Mouse (Mus musculus): Measurements from ENCODE around the gene Ptprs. TPM values are rescaled to one million over a fixed set of nuclear protein-coding genes. Genes with fewer than 3 reads are reported as not detected.

The Ptprs gene
- polyA plus RNA-seq, 1 experiment from 2014 or later, result 174 TPM

- Histone ChIP-seq H3K9me3 (ENCODE audit: control insufficient read depth, low read length) (no peaks in the 10 kb centered on the region), H3K9ac (ENCODE audit: low read length) (peak overlapping the region; percentile 51), H3K4me2 (ENCODE audit: low read depth) (peak overlapping the region; percentile 84), H3K4me1 (ENCODE audit: control insufficient read depth, insufficient read depth, low read length) (peaks cover 10% of the 10 kb centered on the region; the same call in 1 of the 2 replicates), H3K36me3 (ENCODE audit: control insufficient read depth, insufficient read depth, low read length) (peaks cover 31% of the 10 kb centered on the region), H3K27me3 (ENCODE audit: control insufficient read depth, insufficient read depth, low read length) (no peaks in the 10 kb centered on the region), H3K4me3 (ENCODE audit: low read depth, low read length) (peak overlapping the region; percentile 42), H3K27ac (ENCODE audit: low read depth, low read length) (0 out of 2 replicates have a peak overlapping the region, but pooled peaks have one; percentile 34)
- 9% methylated on average over 73 of the region's 77 CpGs for WGBS
- DNase-seq (ENCODE audit: low spot score) (peak; percentile 69), ATAC-seq (ENCODE audit: insufficient read depth, low FRiP score, low TSS enrichment) (peak; percentile 64)
Observed at GRCm38 (mm10) chr17:56424726-56425583, 51.3 kb downstream of the Ptprs start.

DNA sequence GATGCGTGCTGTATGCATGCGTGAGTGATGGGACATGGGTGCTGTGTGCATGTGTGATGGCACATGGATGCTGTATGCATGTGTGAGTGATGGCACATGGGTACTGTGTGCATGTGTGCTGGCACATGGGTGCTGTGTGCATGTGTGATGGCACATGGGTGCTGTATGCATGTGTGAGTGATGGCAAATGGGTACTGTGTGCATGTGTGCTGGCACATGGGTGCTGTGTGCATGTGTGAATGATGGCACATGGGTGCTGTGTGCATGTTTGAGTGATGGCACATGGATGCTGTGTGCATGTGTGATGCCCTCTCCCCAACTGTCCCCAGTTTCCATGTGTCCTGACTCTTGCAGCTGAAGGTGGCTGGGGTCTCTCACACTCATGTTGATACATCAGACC lies 56.3 kb downstream of the Ptprs start:
- no peak overlapping the region for H3K9ac ChIP-seq (ENCODE audit: low read length)
- H3K27ac ChIP-seq (ENCODE audit: low read depth, low read length), result no peak overlapping the region
- peaks cover 63% of the 10 kb centered on the region for H3K36me3 ChIP-seq (ENCODE audit: control insufficient read depth, insufficient read depth, low read length)
- H3K4me1 ChIP-seq (ENCODE audit: control insufficient read depth, insufficient read depth, low read length), result peaks cover under 1% of the 10 kb centered on the region; the same call in 1 of the 2 replicates
- no peaks in the 10 kb centered on the region for H3K27me3 ChIP-seq (ENCODE audit: control insufficient read depth, insufficient read depth, low read length)
- 94% methylated on average over 2 of the region's 2 CpGs for WGBS
- DNase-seq (ENCODE audit: low spot score), result no peak
- no peak overlapping the region for H3K4me3 ChIP-seq (ENCODE audit: low read depth, low read length)
- ATAC-seq (ENCODE audit: insufficient read depth, low FRiP score, low TSS enrichment), result no peak
- H3K4me2 ChIP-seq (ENCODE audit: low read depth), result no peak overlapping the region
- H3K9me3 ChIP-seq (ENCODE audit: control insufficient read depth, low read length), result no peaks in the 10 kb centered on the region

- Histone ChIP-seq H3K36me3 (ENCODE audit: control insufficient read depth, insufficient read depth, low read length) (peaks cover 61% of the 10 kb centered on the region), H3K27me3 (ENCODE audit: control insufficient read depth, insufficient read depth, low read length) (no peaks in the 10 kb centered on the region), H3K4me2 (ENCODE audit: low read depth) (no peak overlapping the region), H3K9ac (ENCODE audit: low read length) (no peak overlapping the region), H3K4me3 (ENCODE audit: low read depth, low read length) (no peak overlapping the region), H3K9me3 (ENCODE audit: control insufficient read depth, low read length) (no peaks in the 10 kb centered on the region), H3K4me1 (ENCODE audit: control insufficient read depth, insufficient read depth, low read length) (no peaks in the 10 kb centered on the region), H3K27ac (ENCODE audit: low read depth, low read length) (no peak overlapping the region)
- ATAC-seq (ENCODE audit: insufficient read depth, low FRiP score, low TSS enrichment) (no peak), DNase-seq (ENCODE audit: low spot score) (no peak)
- 93% methylated on average over 12 of the region's 12 CpGs for WGBS
Observed at GRCm38 (mm10) chr17:56418304-56418703, 58.0 kb downstream of the Ptprs start.

DNA sequence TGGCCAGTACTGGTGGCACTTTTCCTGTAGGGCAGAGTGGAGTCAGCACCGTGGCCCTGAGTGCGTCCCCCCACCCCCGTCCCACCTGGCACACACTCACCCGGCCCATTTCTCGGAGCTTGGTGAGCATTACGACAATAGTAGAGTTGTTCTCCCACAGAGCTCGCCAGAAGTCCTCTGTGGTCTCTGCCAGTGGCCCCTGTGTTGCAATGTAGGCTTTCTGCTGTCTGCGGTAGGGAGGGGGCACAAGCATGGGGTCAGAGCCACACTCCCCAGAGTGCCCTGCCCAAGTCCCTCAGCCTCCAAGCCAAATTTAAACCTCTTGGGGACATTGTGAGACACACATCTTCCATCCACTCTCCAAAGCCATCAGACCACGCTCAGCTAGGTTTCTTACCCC lies 61.5 kb downstream of the Ptprs start:
- Histone ChIP-seq H3K4me3 (ENCODE audit: low read depth, low read length) (no peak overlapping the region), H3K27ac (ENCODE audit: low read depth, low read length) (no peak overlapping the region), H3K9ac (ENCODE audit: low read length) (no peak overlapping the region), H3K4me2 (ENCODE audit: low read depth) (no peak overlapping the region), H3K4me1 (ENCODE audit: control insufficient read depth, insufficient read depth, low read length) (no peaks in the 10 kb centered on the region), H3K9me3 (ENCODE audit: control insufficient read depth, low read length) (no peaks in the 10 kb centered on the region), H3K36me3 (ENCODE audit: control insufficient read depth, insufficient read depth, low read length) (peaks cover 60% of the 10 kb centered on the region), H3K27me3 (ENCODE audit: control insufficient read depth, insufficient read depth, low read length) (no peaks in the 10 kb centered on the region)
- 96% methylated on average over 9 of the region's 9 CpGs for WGBS
- DNase-seq (ENCODE audit: low spot score) (no peak), ATAC-seq (ENCODE audit: insufficient read depth, low FRiP score, low TSS enrichment) (no peak)

- no peak overlapping the region for H3K9ac ChIP-seq (ENCODE audit: low read length)
- H3K4me2 ChIP-seq (ENCODE audit: low read depth), result no peak overlapping the region
- H3K4me3 ChIP-seq (ENCODE audit: low read depth, low read length), result no peak overlapping the region
- no peaks in the 10 kb centered on the region for H3K4me1 ChIP-seq (ENCODE audit: control insufficient read depth, insufficient read depth, low read length)
- no peaks in the 10 kb centered on the region for H3K27me3 ChIP-seq (ENCODE audit: control insufficient read depth, insufficient read depth, low read length)
- peaks cover 46% of the 10 kb centered on the region for H3K36me3 ChIP-seq (ENCODE audit: control insufficient read depth, insufficient read depth, low read length)
- no peaks in the 10 kb centered on the region for H3K9me3 ChIP-seq (ENCODE audit: control insufficient read depth, low read length)
- no peak for DNase-seq (ENCODE audit: low spot score)
- H3K27ac ChIP-seq (ENCODE audit: low read depth, low read length), result no peak overlapping the region
- 83% methylated on average over 13 of the region's 13 CpGs for WGBS
- no peak for ATAC-seq (ENCODE audit: insufficient read depth, low FRiP score, low TSS enrichment)
Observed at GRCm38 (mm10) chr17:56413113-56413512, 63.2 kb downstream of the Ptprs start.

DNA sequence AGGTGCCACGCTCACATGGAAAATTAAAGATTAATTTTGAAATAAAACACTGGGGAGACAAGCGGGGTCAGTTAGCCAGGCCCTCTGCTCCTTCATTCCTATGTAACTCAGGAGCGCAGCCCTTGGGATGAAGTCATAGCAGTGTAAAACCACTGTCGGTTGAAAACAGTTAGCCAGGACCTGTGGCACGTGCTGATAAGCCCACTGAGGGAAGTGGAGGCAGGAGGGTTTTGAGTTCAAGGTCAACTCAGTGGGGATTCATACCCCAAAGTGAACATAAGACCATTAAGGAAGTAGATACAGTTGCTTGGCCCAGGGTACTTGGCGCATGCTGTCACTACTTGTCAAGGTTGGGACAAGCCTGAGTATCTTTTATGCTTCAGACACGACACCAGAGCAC lies 64.8 kb downstream of the Ptprs start:
- no peak for DNase-seq (ENCODE audit: low spot score)
- Histone ChIP-seq H3K9ac (ENCODE audit: low read length) (no peak overlapping the region), H3K4me1 (ENCODE audit: control insufficient read depth, insufficient read depth, low read length) (peaks cover 4% of the 10 kb centered on the region; the same call in 1 of the 2 replicates), H3K27me3 (ENCODE audit: control insufficient read depth, insufficient read depth, low read length) (no peaks in the 10 kb centered on the region), H3K36me3 (ENCODE audit: control insufficient read depth, insufficient read depth, low read length) (peaks cover 35% of the 10 kb centered on the region), H3K4me3 (ENCODE audit: low read depth, low read length) (no peak overlapping the region), H3K9me3 (ENCODE audit: control insufficient read depth, low read length) (no peaks in the 10 kb centered on the region), H3K4me2 (ENCODE audit: low read depth) (no peak overlapping the region), H3K27ac (ENCODE audit: low read depth, low read length) (no peak overlapping the region)
- no peak for ATAC-seq (ENCODE audit: insufficient read depth, low FRiP score, low TSS enrichment)
- WGBS, result 94% methylated on average over 7 of the region's 7 CpGs

GRCm38 (mm10) chr17:56409759-56410158 lies 66.5 kb downstream of the Ptprs start:
- Histone ChIP-seq H3K4me2 (ENCODE audit: low read depth) (no peak overlapping the region), H3K27me3 (ENCODE audit: control insufficient read depth, insufficient read depth, low read length) (no peaks in the 10 kb centered on the region), H3K4me1 (ENCODE audit: control insufficient read depth, insufficient read depth, low read length) (peaks cover 4% of the 10 kb centered on the region; the same call in 1 of the 2 replicates), H3K9ac (ENCODE audit: low read length) (no peak overlapping the region), H3K27ac (ENCODE audit: low read depth, low read length) (no peak overlapping the region), H3K9me3 (ENCODE audit: control insufficient read depth, low read length) (no peaks in the 10 kb centered on the region), H3K36me3 (ENCODE audit: control insufficient read depth, insufficient read depth, low read length) (peaks cover 24% of the 10 kb centered on the region), H3K4me3 (ENCODE audit: low read depth, low read length) (no peak overlapping the region)
- ATAC-seq (ENCODE audit: insufficient read depth, low FRiP score, low TSS enrichment), result no peak
- DNase-seq (ENCODE audit: low spot score), result no peak
- 41% methylated on average over 8 of the region's 8 CpGs for WGBS

GRCm38 (mm10) chr17:56408965-56409625 lies 67.2 kb downstream of the Ptprs start:
- Histone ChIP-seq H3K4me1 (ENCODE audit: control insufficient read depth, insufficient read depth, low read length) (peaks cover 4% of the 10 kb centered on the region; the same call in 1 of the 2 replicates), H3K9ac (ENCODE audit: low read length) (no peak overlapping the region), H3K9me3 (ENCODE audit: control insufficient read depth, low read length) (no peaks in the 10 kb centered on the region), H3K27me3 (ENCODE audit: control insufficient read depth, insufficient read depth, low read length) (no peaks in the 10 kb centered on the region), H3K27ac (ENCODE audit: low read depth, low read length) (0 out of 2 replicates have a peak overlapping the region, but pooled peaks have one; percentile 8), H3K36me3 (ENCODE audit: control insufficient read depth, insufficient read depth, low read length) (peaks cover 23% of the 10 kb centered on the region), H3K4me3 (ENCODE audit: low read depth, low read length) (no peak overlapping the region), H3K4me2 (ENCODE audit: low read depth) (no peak overlapping the region)
- WGBS, result 62% methylated on average over 13 of the region's 13 CpGs
- no peak for DNase-seq (ENCODE audit: low spot score)
- ATAC-seq (ENCODE audit: insufficient read depth, low FRiP score, low TSS enrichment), result no peak

Measured in neural tube, embryonic 11.5 days (tissue).